Comparison of ENCODE assay signal across 19 mouse cellular contexts in the genomic region with DNA sequence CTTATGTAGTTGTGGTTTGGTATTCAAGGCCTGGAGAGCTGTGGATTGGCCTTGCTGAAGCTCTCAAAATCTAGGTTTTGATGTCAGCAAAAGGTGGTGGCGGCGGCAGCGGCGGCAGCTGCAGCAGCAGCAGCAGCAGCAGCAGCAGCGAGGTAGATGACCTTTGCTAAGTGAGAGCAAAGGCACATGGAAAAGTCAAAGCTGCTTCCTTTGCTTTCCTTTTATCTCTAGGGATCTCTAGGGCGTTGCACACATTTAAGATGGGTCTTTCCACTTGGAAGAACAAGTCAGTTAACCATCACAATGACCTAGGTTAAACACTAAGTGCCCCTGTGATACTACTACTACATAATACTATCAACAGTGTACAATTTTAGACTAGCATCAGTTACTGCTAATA. TPM values are rescaled to one million over a fixed set of nuclear protein-coding genes. Genes with fewer than 3 reads are reported as not detected.
DNase-seq lines count a peak whose midpoint lies in the region; TF ChIP-seq lines count a peak whose summit lies in the region.
"Had no signal": no experiment of that assay in that cellular context is flagged by ENCODE, and none has a peak within 500 bp of the region (broad histone marks: within the 10 kb centered on the region; RNA-seq: fewer than 3 reads in every experiment).

No protein-coding gene starts in this region.

- H3K36me3 ChIP-seq in ES-E14 (ENCODE audit: control insufficient read depth, insufficient read depth, low read length, poor library complexity, severe bottlenecking), result peaks cover 4% of the 10 kb centered on the region

- no peak overlapping the region for H3K4me3 ChIP-seq in ES-E14 (ENCODE audit: insufficient read depth in 1 of 2, low read depth in 1 of 2, low read length in 2 of 2, poor library complexity in 1 of 2, severe bottlenecking in 1 of 2)
- H3K4me3 ChIP-seq: embryonic facial prominence, embryonic 10.5 days; embryonic facial prominence, embryonic 12.5 days; forebrain, embryonic 13.5 days; forebrain, embryonic 15.5 days had no signal

- no peaks in the 10 kb centered on the region for H3K9me3 ChIP-seq in ES-E14 (ENCODE audit: control insufficient read depth, insufficient read depth, low read depth, low read length)
- H3K9me3 ChIP-seq: embryonic facial prominence, embryonic 10.5 days; embryonic facial prominence, embryonic 12.5 days; forebrain, embryonic 13.5 days; forebrain, embryonic 15.5 days had no signal

- H3K27ac ChIP-seq in ES-E14 (ENCODE audit: insufficient read depth, low read depth, low read length, poor library complexity, severe bottlenecking), result no peak overlapping the region
- H3K27ac ChIP-seq: embryonic facial prominence, embryonic 10.5 days; embryonic facial prominence, embryonic 12.5 days; forebrain, embryonic 13.5 days; forebrain, embryonic 15.5 days had no signal

- DNase-seq in ES-E14 (ENCODE audit: low read depth, low spot score) (peak; percentile 8), ZHBTc4 (ENCODE audit: low read depth, low spot score) (peak; percentile 59)
- DNase-seq in layer of hippocampus, adult 9-11 months, result no peak
- no peak for DNase-seq in embryo, embryonic 10 days (ENCODE audit: low spot score)
- DNase-seq in heart, adult 9 months (ENCODE audit: low spot score in 2 of 2), result no peak
- DNase-seq: adrenal gland, adult 2 months; adrenal gland, postnatal 10 days; adrenal gland, postnatal 25 days; cerebellum, adult 11 months; cerebellum, adult 18-20 months; cerebellum, adult 8-10 months; cerebellum, adult 9-11 months; cerebellum, postnatal 14 days; cerebellum, postnatal 36 days; forebrain, postnatal 0 days had no signal

- in situ Hi-C loops in ES-E14 (cut with MboI; ENCODE audit: low sequenced_read_pairs in 2 of 2, unreplicated experiment in 2 of 2), result no loop called here

- H3K4me1 ChIP-seq in ES-E14 (ENCODE audit: control insufficient read depth in 2 of 2, insufficient read depth in 2 of 2, low read length in 2 of 2, poor library complexity in 1 of 2), result no peaks in the 10 kb centered on the region
- H3K4me1 ChIP-seq: embryonic facial prominence, embryonic 10.5 days; embryonic facial prominence, embryonic 12.5 days; forebrain, embryonic 13.5 days; forebrain, embryonic 15.5 days had no signal

- no peak overlapping the region for H3K9ac ChIP-seq in ES-E14 (ENCODE audit: insufficient read depth, low read depth, low read length, poor library complexity, severe bottlenecking)
- H3K9ac ChIP-seq: embryonic facial prominence, embryonic 12.5 days; forebrain, embryonic 13.5 days; forebrain, embryonic 15.5 days; forebrain, postnatal 0 days had no signal

TF ChIP-seq in ES-E14, 5 proteins besides CTCF, POLR2A, EP300 and RAD21:
- no peak for TF ChIP-seq HCFC1 (IDR thresholded peaks at IDR 0.05; ENCODE audit: borderline replicate concordance, insufficient read depth, low read length)
- TF ChIP-seq ZNF384 (IDR thresholded peaks at IDR 0.05; ENCODE audit: low read depth, low read length), result no peak
- no peak for TF ChIP-seq MAFK (IDR thresholded peaks at IDR 0.05; ENCODE audit: insufficient read depth, low read depth, low read length)
- no peak for TF ChIP-seq ZC3H11A (IDR thresholded peaks at IDR 0.05; ENCODE audit: borderline replicate concordance, low read depth, low read length)
- no peak for TF ChIP-seq CHD2 (IDR thresholded peaks at IDR 0.05; ENCODE audit: low read depth, low read length)

RNA-seq across cellular contexts. Expression of a gene that starts 49.0 kb away (rescaled TPM):
- total RNA-seq in ES-E14 (2012; rRNA removed), result 18.4 and 35.3 TPM in 2 replicates

Comparison
In these comparisons a context has a peak if more than half of its experiments do, and no peak if none do; other contexts are left out.
1. DNase-seq: peak in ES-E14 (single experiment) and ZHBTc4 (single experiment); none in layer of hippocampus, adult 9-11 months (single experiment), embryo, embryonic 10 days (single experiment) and heart, adult 9 months (0 of 2).